Mouse (Mus musculus): Measurements from ENCODE around the gene Ifitm3.

DNA sequence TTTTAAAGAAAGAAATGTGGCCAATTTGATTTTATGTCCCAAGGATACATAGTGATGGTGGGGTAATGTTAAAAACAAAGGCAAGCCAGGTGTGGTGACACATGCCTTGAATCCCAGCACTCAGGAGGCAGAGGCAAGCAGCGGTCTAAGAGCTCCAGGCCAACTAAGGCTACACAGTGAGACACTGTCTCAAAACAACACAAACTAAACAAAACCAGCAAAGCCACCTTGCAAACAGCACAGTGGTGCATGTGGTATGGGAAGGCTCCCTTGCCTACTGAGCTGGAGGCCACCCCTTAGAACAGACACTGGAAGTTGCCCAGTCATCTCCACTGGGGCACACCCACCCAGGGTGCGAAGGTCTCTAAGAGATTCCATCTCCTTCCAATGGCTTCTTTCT, 49.4 kb upstream of the Ifitm3 start:
- TF ChIP-seq CTCF (IDR thresholded peaks at IDR 0.05; ENCODE audit: low read depth) (no peak), EP300 (optimal IDR thresholded peaks at IDR 0.05) (no peak)

All from stomach, postnatal 0 days (tissue).